Mouse (Mus musculus) kidney, embryonic 14.5 days (tissue): ENCODE results near the gene Lhx1. TPM values are rescaled to one million over a fixed set of nuclear protein-coding genes. Genes with fewer than 3 reads are reported as not detected.

Experiments
- ATAC-seq: fragments of 200-750 bp; cut with Nextera tagmentation; 2 replicates; pipeline ENCODE4 v1.8.0; 2017; ENCODE audit warnings: moderate number of reproducible peaks, mild to moderate bottlenecking, moderate TSS enrichment, moderate library complexity; ENCODE audit not compliant: low FRiP score, low TSS enrichment
- H3K27ac ChIP-seq: fragments of 300-500 bp; sonication (generic); 2 replicates; pipeline ENCODE4 v1.5.1; 2014; ENCODE audit warnings: low read depth, mild to moderate bottlenecking, low read length, moderate library complexity, mixed read lengths
- H3K27me3 ChIP-seq: fragments of 300-500 bp; sonication (generic); 2 replicates; pipeline ENCODE4 v1.6.1; 2014; ENCODE audit warnings: mild to moderate bottlenecking, low read length; ENCODE audit not compliant: control insufficient read depth, insufficient read depth
- H3K36me3 ChIP-seq: fragments of 300-500 bp; sonication (generic); 2 replicates; pipeline ENCODE4 v1.6.1; 2014; ENCODE audit warnings: low read length, mixed read lengths; ENCODE audit not compliant: control insufficient read depth, insufficient read depth
- H3K4me1 ChIP-seq: fragments of 300-500 bp; sonication (generic); 2 replicates; pipeline ENCODE4 v1.6.1; 2014; ENCODE audit warnings: low read length, mixed read lengths; ENCODE audit not compliant: control insufficient read depth, insufficient read depth
- H3K4me2 ChIP-seq: fragments of 300-500 bp; sonication (generic); replicated peaks from 2 replicates; pipeline ENCODE4 v1.6.1; 2014; ENCODE audit warnings: low read depth, mild to moderate bottlenecking, low read length
- H3K4me3 ChIP-seq: fragments of 300-500 bp; sonication (generic); 2 replicates; pipeline ENCODE4 v1.5.1; 2014; ENCODE audit warnings: mild to moderate bottlenecking, low read length
- H3K9ac ChIP-seq: fragments of 300-500 bp; sonication (generic); 2 replicates; pipeline ENCODE4 v1.6.1; 2014; ENCODE audit warnings: low read depth, mild to moderate bottlenecking, low read length, moderate library complexity
- H3K9me3 ChIP-seq: fragments of 300-500 bp; sonication (generic); 2 replicates; pipeline ENCODE4 v1.6.1; 2016; ENCODE audit warnings: low read length; ENCODE audit not compliant: control insufficient read depth
- WGBS: fragments of 180-500 bp; shearing (Covaris S2); extraction: QIAGEN DNeasy Blood & Tissue Kit; methylation state at CpG from one replicate; pipeline ENCODE4 v1.1.7; 2014; 5-methylcytosine and 5-hydroxymethylcytosine counted together
- polyA plus RNA-seq: library from polyadenylated mRNA; unstranded; fragments of >200 nt; fragmentation: Nextera tagmentation; extraction: Ambion mirVana; gene quantifications from 2 replicates; pipeline ENCODE4 v1.2.1, GENCODE M21; 2014

The Lhx1 gene
- polyA plus RNA-seq, 1 experiment from 2014 or later: 41.0 TPM

- Histone ChIP-seq H3K27ac (no peak overlapping the region), H3K4me3 (no peak overlapping the region), H3K4me1 (no peaks in the 10 kb centered on the region), H3K4me2 (no peak overlapping the region), H3K36me3 (no peaks in the 10 kb centered on the region), H3K27me3 (no peaks in the 10 kb centered on the region), H3K9me3 (no peaks in the 10 kb centered on the region), H3K9ac (no peak overlapping the region)
- no peak for ATAC-seq
- 67% methylated on average over 3 of the region's 3 CpGs for WGBS
Measured at GRCm38 (mm10) chr11:84480451-84480850, 44.9 kb downstream of the Lhx1 start.

DNA sequence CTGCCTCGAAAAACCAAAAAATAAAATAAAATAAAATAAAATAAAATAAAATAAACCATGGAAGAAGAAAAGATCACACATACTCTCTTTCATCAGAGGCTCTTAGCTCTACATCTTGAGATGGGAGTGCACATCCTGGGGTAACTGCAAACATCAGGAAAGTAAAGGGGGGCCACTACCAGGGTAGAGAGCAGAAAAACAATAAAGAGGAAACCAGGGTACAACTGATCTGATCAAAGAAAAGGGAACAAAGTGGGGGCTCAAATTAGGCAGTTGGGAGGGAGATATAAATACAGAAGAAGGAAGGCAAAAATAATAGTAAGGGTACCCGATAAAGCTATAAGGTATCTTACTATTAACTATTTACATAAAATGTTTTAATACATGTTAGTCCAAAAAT, 48.7 kb downstream of the Lhx1 start:
- Histone ChIP-seq H3K4me2 (no peak overlapping the region), H3K27ac (no peak overlapping the region), H3K9ac (no peak overlapping the region), H3K27me3 (no peaks in the 10 kb centered on the region), H3K4me1 (no peaks in the 10 kb centered on the region), H3K4me3 (no peak overlapping the region), H3K36me3 (peaks cover 5% of the 10 kb centered on the region; the same call in 1 of the 2 replicates), H3K9me3 (no peaks in the 10 kb centered on the region)
- ATAC-seq: no peak
- 95% methylated on average over 2 of the region's 2 CpGs for WGBS

GRCm38 (mm10) chr11:84475991-84476390, 49.3 kb downstream of the Lhx1 start:
- Histone ChIP-seq H3K27ac (no peak overlapping the region), H3K27me3 (no peaks in the 10 kb centered on the region), H3K36me3 (peaks cover 9% of the 10 kb centered on the region; the same call in 1 of the 2 replicates), H3K9me3 (no peaks in the 10 kb centered on the region), H3K4me1 (no peaks in the 10 kb centered on the region), H3K9ac (no peak overlapping the region), H3K4me3 (no peak overlapping the region), H3K4me2 (no peak overlapping the region)
- WGBS: 93% methylated on average over 4 of the region's 4 CpGs
- no peak for ATAC-seq

GRCm38 (mm10) chr11:84473093-84473667, 52.2 kb downstream of the Lhx1 start:
- Histone ChIP-seq H3K9ac (no peak overlapping the region), H3K4me2 (no peak overlapping the region), H3K36me3 (peaks cover 20% of the 10 kb centered on the region; the same call in 1 of the 2 replicates), H3K4me1 (no peaks in the 10 kb centered on the region), H3K9me3 (no peaks in the 10 kb centered on the region), H3K4me3 (no peak overlapping the region), H3K27me3 (no peaks in the 10 kb centered on the region), H3K27ac (no peak overlapping the region)
- WGBS: 68% methylated on average over 4 of the region's 4 CpGs
- ATAC-seq: no peak

Other genes with a start within 250 kb of the Lhx1 start
- 49.5 and 60.6 TPM in 2 replicates for gene Aatf, start 12.0 kb downstream of the Lhx1 start, polyA plus RNA-seq